Mouse (Mus musculus): Measurements from ENCODE around the gene Serpini2. TPM values are rescaled to one million over a fixed set of nuclear protein-coding genes. Genes with fewer than 3 reads are reported as not detected.

Serpini2 gene
- polyA plus RNA-seq, 1 experiment: not detected

DNA sequence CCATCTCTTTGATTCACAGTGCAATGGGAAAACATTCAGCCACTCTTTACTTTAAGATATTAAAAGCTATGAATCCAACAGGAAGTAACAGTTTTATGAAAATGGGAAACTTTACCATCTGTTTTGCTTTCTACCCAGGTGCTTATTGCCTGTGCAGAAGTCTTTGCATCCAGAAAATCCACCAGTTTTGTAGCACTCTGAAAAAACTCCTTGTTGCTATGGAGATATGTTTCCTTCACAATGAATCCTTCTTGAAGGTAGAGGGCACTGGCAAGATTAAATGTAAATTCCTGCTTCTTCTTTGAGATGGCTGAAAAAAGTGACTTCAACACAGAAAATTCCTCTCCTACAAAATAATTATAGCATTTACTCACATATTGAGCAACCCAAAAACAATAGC, 10.5 kb downstream of the Serpini2 start:
- Histone ChIP-seq H3K4me3 (ENCODE audit: insufficient read depth, poor library complexity, severe bottlenecking) (no peak overlapping the region), H3ac (ENCODE audit: control insufficient read depth, insufficient read length, low read depth) (no peak overlapping the region), H3K36me3 (ENCODE audit: control insufficient read depth, insufficient read depth) (no peaks in the 10 kb centered on the region), H3K79me2 (ENCODE audit: control insufficient read depth, insufficient read depth) (no peaks in the 10 kb centered on the region), H3K27me3 (ENCODE audit: control insufficient read depth, insufficient read depth, insufficient read length) (no peaks in the 10 kb centered on the region), H3K79me3 (ENCODE audit: low read depth) (no peaks in the 10 kb centered on the region)
- TF ChIP-seq MAX (IDR thresholded peaks at IDR 0.05) (no peak), CEBPB (IDR thresholded peaks at IDR 0.05; ENCODE audit: low read depth) (no peak), FOSL1 (IDR thresholded peaks at IDR 0.05; ENCODE audit: insufficient read depth, low read length, poor library complexity, severe bottlenecking) (no peak), MYOD1 (IDR thresholded peaks at IDR 0.05; ENCODE audit: control insufficient read depth, insufficient read length, low read depth) (no peak), CTCF (IDR thresholded peaks at IDR 0.05; ENCODE audit: control insufficient read depth, insufficient read depth, insufficient read length) (no peak), USF1 (IDR thresholded peaks at IDR 0.05; ENCODE audit: low read depth) (no peak), MYOG (IDR thresholded peaks at IDR 0.05; ENCODE audit: control insufficient read depth, extremely low read depth, insufficient read length) (no peak)

DNA sequence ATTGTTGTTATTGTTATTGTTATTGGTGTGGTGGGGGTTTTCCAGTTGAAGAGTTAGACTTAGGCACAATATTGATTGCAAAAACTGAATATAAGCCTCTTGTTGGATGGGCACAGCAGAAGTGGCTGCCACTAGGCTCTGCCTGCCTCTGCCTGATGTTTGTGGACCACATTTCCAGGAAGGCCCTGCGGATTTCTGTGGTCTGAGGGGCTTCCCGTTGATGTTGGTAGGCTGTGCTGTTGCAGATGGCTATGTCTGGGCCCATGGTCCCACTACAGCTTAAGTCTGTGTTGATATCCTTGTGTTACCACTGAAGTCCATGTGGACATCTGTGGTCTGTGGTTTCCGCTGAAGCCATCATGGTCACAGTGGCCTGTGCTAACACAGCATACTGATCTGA, 50.2 kb downstream of the Serpini2 start:
- H3K4me3 ChIP-seq (ENCODE audit: insufficient read depth, poor library complexity, severe bottlenecking): no peak overlapping the region
- TF ChIP-seq CEBPB (IDR thresholded peaks at IDR 0.05; ENCODE audit: low read depth): no peak
- TF ChIP-seq MYOG (IDR thresholded peaks at IDR 0.05; ENCODE audit: control insufficient read depth, extremely low read depth, insufficient read length): no peak
- TF ChIP-seq MYOD1 (IDR thresholded peaks at IDR 0.05; ENCODE audit: control insufficient read depth, insufficient read length, low read depth): no peak
- TF ChIP-seq USF1 (IDR thresholded peaks at IDR 0.05; ENCODE audit: low read depth): no peak
- TF ChIP-seq FOSL1 (IDR thresholded peaks at IDR 0.05; ENCODE audit: insufficient read depth, low read length, poor library complexity, severe bottlenecking): no peak
- no peak for TF ChIP-seq MAX (IDR thresholded peaks at IDR 0.05)
- TF ChIP-seq CTCF (IDR thresholded peaks at IDR 0.05; ENCODE audit: control insufficient read depth, insufficient read depth, insufficient read length): no peak
- H3K79me3 ChIP-seq (ENCODE audit: low read depth): no peaks in the 10 kb centered on the region
- no peaks in the 10 kb centered on the region for H3K36me3 ChIP-seq (ENCODE audit: control insufficient read depth, insufficient read depth)
- H3K79me2 ChIP-seq (ENCODE audit: control insufficient read depth, insufficient read depth): no peaks in the 10 kb centered on the region
- no peaks in the 10 kb centered on the region for H3K27me3 ChIP-seq (ENCODE audit: control insufficient read depth, insufficient read depth, insufficient read length)
- H3ac ChIP-seq (ENCODE audit: control insufficient read depth, insufficient read length, low read depth): no peak overlapping the region

DNA sequence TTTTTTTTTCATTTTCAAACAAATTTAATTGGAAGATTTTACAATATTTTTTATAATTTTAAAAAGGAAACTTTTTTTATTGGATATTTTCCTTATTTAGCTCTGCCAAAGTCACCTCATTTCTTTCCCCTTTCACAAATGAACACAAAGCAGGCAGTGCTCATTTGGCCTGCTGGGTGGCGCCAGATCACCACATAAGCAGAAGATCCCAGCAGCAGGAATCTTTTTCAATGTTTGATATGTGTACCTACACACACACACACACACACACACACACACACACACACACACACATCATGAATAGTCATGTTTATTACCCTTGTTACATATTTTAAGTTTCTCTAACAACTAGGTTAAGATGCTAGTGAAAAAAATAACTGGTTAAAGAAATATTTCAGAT, 50.7 kb downstream of the Serpini2 start:
- no peaks in the 10 kb centered on the region for H3K36me3 ChIP-seq (ENCODE audit: control insufficient read depth, insufficient read depth)
- no peak overlapping the region for H3K4me3 ChIP-seq (ENCODE audit: insufficient read depth, poor library complexity, severe bottlenecking)
- H3ac ChIP-seq (ENCODE audit: control insufficient read depth, insufficient read length, low read depth): no peak overlapping the region
- H3K79me2 ChIP-seq (ENCODE audit: control insufficient read depth, insufficient read depth): no peaks in the 10 kb centered on the region
- H3K27me3 ChIP-seq (ENCODE audit: control insufficient read depth, insufficient read depth, insufficient read length): no peaks in the 10 kb centered on the region
- H3K79me3 ChIP-seq (ENCODE audit: low read depth): no peaks in the 10 kb centered on the region
- TF ChIP-seq MYOG (IDR thresholded peaks at IDR 0.05; ENCODE audit: control insufficient read depth, extremely low read depth, insufficient read length): no peak
- TF ChIP-seq FOSL1 (IDR thresholded peaks at IDR 0.05; ENCODE audit: insufficient read depth, low read length, poor library complexity, severe bottlenecking): no peak
- no peak for TF ChIP-seq USF1 (IDR thresholded peaks at IDR 0.05; ENCODE audit: low read depth)
- TF ChIP-seq MAX (IDR thresholded peaks at IDR 0.05): no peak
- TF ChIP-seq CEBPB (IDR thresholded peaks at IDR 0.05; ENCODE audit: low read depth): no peak
- TF ChIP-seq CTCF (IDR thresholded peaks at IDR 0.05; ENCODE audit: control insufficient read depth, insufficient read depth, insufficient read length): no peak
- TF ChIP-seq MYOD1 (IDR thresholded peaks at IDR 0.05; ENCODE audit: control insufficient read depth, insufficient read length, low read depth): no peak

DNA sequence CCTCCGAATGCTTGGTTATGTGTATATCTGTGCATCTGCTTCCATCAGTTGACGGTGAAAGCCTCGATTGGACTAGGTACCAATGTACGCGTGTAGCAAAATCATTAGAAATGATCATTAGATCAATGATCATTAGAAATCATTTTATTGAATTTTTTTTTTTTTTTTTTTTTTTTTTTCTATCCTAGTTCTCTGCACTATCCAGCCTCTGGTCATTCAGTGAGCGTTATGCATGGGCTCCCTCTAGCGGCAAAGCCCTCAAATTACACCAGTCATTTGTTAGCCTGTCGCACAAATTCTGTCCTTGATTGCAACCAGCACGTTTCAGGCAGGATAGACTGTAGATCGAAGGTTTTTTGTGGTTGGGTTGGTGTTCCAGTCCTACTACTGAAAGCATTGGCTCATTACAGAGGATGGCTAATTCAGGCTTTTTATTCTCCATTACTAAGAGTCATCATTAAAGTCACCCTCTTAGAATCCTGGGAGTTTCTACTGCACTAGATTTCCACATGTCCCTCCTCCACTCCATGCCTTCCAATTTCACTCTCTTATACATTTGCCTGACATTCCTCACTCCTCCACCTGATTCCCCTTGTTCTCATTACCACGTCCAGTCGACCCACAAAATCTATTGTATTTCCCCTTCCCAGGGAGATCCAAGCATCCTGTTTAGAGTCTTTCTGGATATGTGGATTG, 66.9 kb downstream of the Serpini2 start:
- TF ChIP-seq CTCF (IDR thresholded peaks at IDR 0.05; ENCODE audit: control insufficient read depth, insufficient read depth, insufficient read length): peak; percentile 44
- no peak for TF ChIP-seq MAX (IDR thresholded peaks at IDR 0.05)
- TF ChIP-seq MYOD1 (IDR thresholded peaks at IDR 0.05; ENCODE audit: control insufficient read depth, insufficient read length, low read depth): no peak
- TF ChIP-seq USF1 (IDR thresholded peaks at IDR 0.05; ENCODE audit: low read depth): no peak
- no peak for TF ChIP-seq CEBPB (IDR thresholded peaks at IDR 0.05; ENCODE audit: low read depth)
- no peak for TF ChIP-seq FOSL1 (IDR thresholded peaks at IDR 0.05; ENCODE audit: insufficient read depth, low read length, poor library complexity, severe bottlenecking)
- no peak for TF ChIP-seq MYOG (IDR thresholded peaks at IDR 0.05; ENCODE audit: control insufficient read depth, extremely low read depth, insufficient read length)
- no peaks in the 10 kb centered on the region for H3K79me2 ChIP-seq (ENCODE audit: control insufficient read depth, insufficient read depth)
- no peaks in the 10 kb centered on the region for H3K36me3 ChIP-seq (ENCODE audit: control insufficient read depth, insufficient read depth)
- H3ac ChIP-seq (ENCODE audit: control insufficient read depth, insufficient read length, low read depth): no peak overlapping the region
- H3K4me3 ChIP-seq (ENCODE audit: insufficient read depth, poor library complexity, severe bottlenecking): no peak overlapping the region
- no peaks in the 10 kb centered on the region for H3K79me3 ChIP-seq (ENCODE audit: low read depth)
- no peaks in the 10 kb centered on the region for H3K27me3 ChIP-seq (ENCODE audit: control insufficient read depth, insufficient read depth, insufficient read length)

Other genes with a start within 250 kb of the Serpini2 start
- gene Zbbx, start 105.0 kb downstream of the Serpini2 start, polyA plus RNA-seq (2012; fragmentation: generic; extraction: Trizol): not detected
- gene Wdr49, start 212.1 kb upstream of the Serpini2 start, polyA plus RNA-seq (2012; fragmentation: generic; extraction: Trizol): not detected

Measured in C2C12 (cell line).